Mouse (Mus musculus) midbrain, embryonic 11.5 days (tissue): ENCODE measurements at regions not wholly inside any gene's neighbourhood (a gene's known extent, or its start where the extent isn't known, plus 50 kb on each side); places are given as distances from the start of the nearest gene placed in this dataset.

ENCODE experiments used
- ATAC-seq: fragments of 200-750 bp; cut with Nextera tagmentation; 2 replicates; pipeline ENCODE4 v1.8.0; 2017; ENCODE audit warnings: moderate TSS enrichment, moderate library complexity; ENCODE audit not compliant: low FRiP score
- DNase-seq: peaks from one replicate; pipeline ENCODE4 v3.0.0; 2015; ENCODE audit warnings: low spot score; ENCODE audit errors: missing footprints
- H3K27ac ChIP-seq: fragments of 300-500 bp; sonication (generic); 2 replicates; pipeline ENCODE4 v1.5.1; 2014; ENCODE audit warnings: low read depth, low read length
- H3K27me3 ChIP-seq: fragments of 300-500 bp; sonication (generic); 2 replicates; pipeline ENCODE4 v1.6.1; 2014; ENCODE audit warnings: mild to moderate bottlenecking, low read length, moderate library complexity, mixed read lengths; ENCODE audit not compliant: control insufficient read depth, insufficient read depth
- H3K36me3 ChIP-seq: fragments of 300-500 bp; sonication (generic); 2 replicates; pipeline ENCODE4 v1.6.1; 2014; ENCODE audit warnings: mild to moderate bottlenecking, low read length, moderate library complexity, mixed read lengths; ENCODE audit not compliant: control insufficient read depth, insufficient read depth
- H3K4me1 ChIP-seq: fragments of 300-500 bp; sonication (generic); 2 replicates; pipeline ENCODE4 v1.6.1; 2014; ENCODE audit warnings: low read length; ENCODE audit not compliant: control insufficient read depth, insufficient read depth
- H3K4me2 ChIP-seq: fragments of 300-500 bp; sonication (generic); 2 replicates; pipeline ENCODE4 v1.6.1; 2014; ENCODE audit warnings: mild to moderate bottlenecking, moderate library complexity
- H3K4me3 ChIP-seq: fragments of 300-500 bp; sonication (generic); 2 replicates; pipeline ENCODE4 v1.5.1; 2014; ENCODE audit warnings: low read depth, low read length
- H3K9ac ChIP-seq: fragments of 300-500 bp; sonication (generic); 2 replicates; pipeline ENCODE4 v1.6.1; 2014; ENCODE audit warnings: low read length
- H3K9me3 ChIP-seq: fragments of 300-500 bp; sonication (generic); 2 replicates; pipeline ENCODE4 v1.6.1; 2016; ENCODE audit warnings: low read length; ENCODE audit not compliant: control insufficient read depth
- WGBS: fragments of 180-500 bp; shearing (Covaris S2); extraction: QIAGEN DNeasy Blood & Tissue Kit; methylation state at CpG from one replicate; pipeline ENCODE4 v1.1.7; 2014; 5-methylcytosine and 5-hydroxymethylcytosine counted together

- no peaks in the 10 kb centered on the region for H3K36me3 ChIP-seq
- no peak for ATAC-seq
- no peaks in the 10 kb centered on the region for H3K27me3 ChIP-seq
- 97% methylated on average over 2 of the region's 2 CpGs for WGBS
- H3K9me3 ChIP-seq: no peaks in the 10 kb centered on the region
- no peak overlapping the region for H3K27ac ChIP-seq
- no peak overlapping the region for H3K9ac ChIP-seq
- H3K4me1 ChIP-seq: no peaks in the 10 kb centered on the region
- no peak for DNase-seq
- no peak overlapping the region for H3K4me2 ChIP-seq
- H3K4me3 ChIP-seq: no peak overlapping the region
These were observed 293.5 kb upstream of the Gm12728 start for GRCm38 (mm10) chr4:105496176-105496575.

- DNase-seq: no peak
- ATAC-seq: no peak
- Histone ChIP-seq H3K9ac (no peak overlapping the region), H3K27me3 (no peaks in the 10 kb centered on the region), H3K4me3 (no peak overlapping the region), H3K27ac (no peak overlapping the region), H3K36me3 (no peaks in the 10 kb centered on the region), H3K4me2 (no peak overlapping the region), H3K9me3 (no peaks in the 10 kb centered on the region), H3K4me1 (no peaks in the 10 kb centered on the region)
- 67% methylated on average over 2 of the region's 2 CpGs for WGBS
These were observed 283.5 kb upstream of the Gm12728 start for GRCm38 (mm10) chr4:105506190-105506589.

DNA sequence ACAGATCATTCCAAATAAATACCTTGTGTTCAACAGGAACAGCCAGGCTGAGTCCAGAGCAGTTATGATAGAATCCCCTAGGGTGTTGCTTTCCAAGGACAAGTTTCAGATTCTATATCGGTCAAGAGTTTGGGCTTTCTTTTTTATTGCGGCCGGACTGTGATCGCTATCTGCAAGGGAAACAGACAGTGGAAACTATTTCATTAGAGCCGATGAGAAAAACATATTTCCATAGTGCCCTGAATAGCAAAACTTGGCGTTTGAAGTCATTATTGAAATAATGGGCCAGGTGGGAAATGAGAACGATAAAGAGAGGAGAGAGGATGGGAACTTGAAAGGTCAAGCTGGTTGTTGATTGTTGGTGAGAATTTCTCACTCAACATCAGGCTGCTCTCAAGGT, 282.4 kb upstream of the Gm12728 start:
- no peak overlapping the region for H3K27ac ChIP-seq
- no peaks in the 10 kb centered on the region for H3K36me3 ChIP-seq
- no peak for ATAC-seq
- no peaks in the 10 kb centered on the region for H3K9me3 ChIP-seq
- no peak overlapping the region for H3K4me3 ChIP-seq
- no peak overlapping the region for H3K4me2 ChIP-seq
- no peaks in the 10 kb centered on the region for H3K27me3 ChIP-seq
- H3K9ac ChIP-seq: no peak overlapping the region
- WGBS: 93% methylated on average over 7 of the region's 7 CpGs
- DNase-seq: no peak
- no peaks in the 10 kb centered on the region for H3K4me1 ChIP-seq

DNA sequence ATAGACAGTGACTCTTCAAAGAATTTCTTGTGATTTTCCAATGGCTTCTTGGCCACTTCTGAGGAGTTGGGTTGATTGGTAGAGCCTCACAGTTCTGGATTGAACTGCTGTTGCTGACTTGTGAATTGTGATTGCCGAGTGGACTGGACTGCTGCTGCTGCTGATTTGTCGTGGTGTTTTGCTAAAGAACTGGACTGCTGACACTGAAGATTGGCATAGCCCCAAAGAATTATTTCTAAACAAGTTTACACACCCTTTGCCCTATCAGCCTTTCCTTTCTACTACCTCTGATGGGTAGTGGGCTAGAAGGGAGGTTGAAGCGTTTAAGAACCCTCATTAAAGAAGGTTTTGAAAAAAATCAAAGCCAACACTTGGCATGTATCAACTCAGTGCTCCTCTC, 280.6 kb upstream of the Gm12728 start:
- WGBS: 91% methylated on average over 3 of the region's 3 CpGs
- no peak for ATAC-seq
- no peak overlapping the region for H3K4me3 ChIP-seq
- H3K27me3 ChIP-seq: no peaks in the 10 kb centered on the region
- H3K9me3 ChIP-seq: no peaks in the 10 kb centered on the region
- no peak overlapping the region for H3K27ac ChIP-seq
- H3K9ac ChIP-seq: no peak overlapping the region
- DNase-seq: no peak
- H3K4me1 ChIP-seq: no peaks in the 10 kb centered on the region
- H3K36me3 ChIP-seq: no peaks in the 10 kb centered on the region
- no peak overlapping the region for H3K4me2 ChIP-seq

GRCm38 (mm10) chr4:105510406-105510805, 279.3 kb upstream of the Gm12728 start:
- H3K4me1 ChIP-seq: no peaks in the 10 kb centered on the region
- H3K9ac ChIP-seq: no peak overlapping the region
- 71% methylated on average over 1 of the region's 1 CpGs for WGBS
- no peak overlapping the region for H3K4me3 ChIP-seq
- no peak overlapping the region for H3K4me2 ChIP-seq
- ATAC-seq (no peak), DNase-seq (no peak)
- H3K9me3 ChIP-seq: no peaks in the 10 kb centered on the region
- no peaks in the 10 kb centered on the region for H3K36me3 ChIP-seq
- H3K27ac ChIP-seq: no peak overlapping the region
- no peaks in the 10 kb centered on the region for H3K27me3 ChIP-seq

DNA sequence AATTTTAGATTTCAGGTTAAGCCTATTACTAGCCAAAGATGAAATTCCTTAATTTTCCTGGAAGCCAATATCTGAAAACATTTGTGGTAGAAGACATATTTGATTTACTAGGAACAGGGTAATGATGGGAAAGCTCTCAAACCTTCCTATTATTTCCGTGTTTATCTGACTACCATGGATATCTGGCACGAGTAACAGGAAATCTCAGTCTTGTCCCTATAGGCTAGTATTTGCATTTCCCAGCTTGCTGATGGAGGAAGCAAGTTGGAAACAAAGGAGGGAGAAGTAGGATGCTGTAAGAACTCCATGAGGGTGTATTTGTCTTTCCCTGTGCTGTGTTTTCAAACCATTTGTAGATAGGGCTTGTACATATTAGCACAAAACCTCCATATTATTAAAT, 264.5 kb upstream of the Gm12728 start:
- no peak for DNase-seq
- Histone ChIP-seq H3K9ac (no peak overlapping the region), H3K27ac (no peak overlapping the region), H3K27me3 (no peaks in the 10 kb centered on the region), H3K4me3 (no peak overlapping the region), H3K36me3 (no peaks in the 10 kb centered on the region), H3K4me1 (no peaks in the 10 kb centered on the region), H3K9me3 (no peaks in the 10 kb centered on the region), H3K4me2 (no peak overlapping the region)
- 77% methylated on average over 2 of the region's 2 CpGs for WGBS
- ATAC-seq: no peak

GRCm38 (mm10) chr4:105526755-105527154, 262.9 kb upstream of the Gm12728 start:
- Histone ChIP-seq H3K36me3 (no peaks in the 10 kb centered on the region), H3K9me3 (no peaks in the 10 kb centered on the region), H3K4me2 (no peak overlapping the region), H3K9ac (no peak overlapping the region), H3K4me1 (no peaks in the 10 kb centered on the region), H3K27me3 (no peaks in the 10 kb centered on the region), H3K4me3 (no peak overlapping the region), H3K27ac (no peak overlapping the region)
- no peak for DNase-seq
- 94% methylated on average over 7 of the region's 7 CpGs for WGBS
- ATAC-seq: no peak

DNA sequence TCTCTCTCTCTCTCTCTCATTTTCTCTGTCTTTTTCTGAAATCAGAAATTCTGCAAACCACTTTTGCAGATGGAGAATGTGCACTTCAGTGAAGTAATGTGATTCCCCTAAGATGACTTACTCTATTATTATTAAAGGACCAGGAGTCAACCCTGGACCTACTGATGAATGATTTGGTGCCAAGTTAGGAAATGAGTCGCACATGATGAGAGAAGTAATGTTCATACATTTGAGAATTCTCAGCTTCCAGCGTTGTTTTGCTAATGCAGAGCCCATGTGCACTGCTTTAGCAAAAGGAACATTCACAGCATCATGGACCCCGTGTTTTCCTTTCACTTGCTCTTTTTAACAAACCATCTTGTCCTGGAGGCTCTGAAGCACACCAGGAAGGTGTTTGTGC, 262.4 kb upstream of the Gm12728 start:
- H3K27ac ChIP-seq: no peak overlapping the region
- H3K9me3 ChIP-seq: no peaks in the 10 kb centered on the region
- ATAC-seq (no peak), DNase-seq (no peak)
- no peaks in the 10 kb centered on the region for H3K36me3 ChIP-seq
- no peaks in the 10 kb centered on the region for H3K27me3 ChIP-seq
- no peak overlapping the region for H3K4me3 ChIP-seq
- H3K9ac ChIP-seq: no peak overlapping the region
- 92% methylated on average over 3 of the region's 3 CpGs for WGBS
- no peaks in the 10 kb centered on the region for H3K4me1 ChIP-seq
- no peak overlapping the region for H3K4me2 ChIP-seq

DNA sequence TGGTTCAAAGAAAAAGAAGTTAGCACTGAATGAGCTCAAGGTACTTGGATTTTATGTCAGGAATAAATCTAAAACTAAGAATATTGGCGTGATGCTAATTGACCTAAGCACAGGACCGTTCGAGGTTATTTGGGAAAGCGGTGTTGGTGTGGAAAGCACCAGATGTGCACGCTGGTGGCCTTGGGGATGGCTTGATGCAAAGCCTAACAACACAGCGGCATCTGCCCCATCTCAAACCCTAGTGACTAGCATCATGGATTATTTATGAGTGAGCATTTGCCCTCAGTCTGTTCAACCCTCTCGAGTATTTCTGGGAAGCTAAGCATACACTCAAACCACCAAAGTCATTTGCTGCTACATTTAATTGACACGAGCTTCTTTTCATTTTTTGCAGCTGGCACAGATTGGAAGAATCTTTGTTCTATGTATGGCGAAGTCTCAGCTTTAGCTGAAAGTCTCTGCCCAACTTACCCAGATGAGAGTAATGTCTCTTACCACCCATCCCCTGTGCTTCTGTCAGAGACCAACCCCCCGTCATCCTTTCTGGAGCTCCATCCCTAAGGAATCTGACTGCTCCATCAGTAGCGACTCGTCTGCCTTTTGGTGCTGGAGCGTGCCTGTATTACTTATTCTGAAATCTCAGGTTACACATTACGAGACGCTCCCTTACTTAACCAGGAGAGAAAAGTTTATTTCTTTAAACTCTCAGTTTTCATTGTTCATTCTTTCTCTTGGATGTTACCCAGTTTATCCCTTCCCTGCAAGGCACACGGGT, 257.8 kb upstream of the Gm12728 start:
- H3K4me1 ChIP-seq: no peaks in the 10 kb centered on the region
- ATAC-seq (no peak; the same call in 1 of the 2 replicates), DNase-seq (no peak)
- H3K9ac ChIP-seq: no peak overlapping the region
- no peak overlapping the region for H3K4me2 ChIP-seq
- no peaks in the 10 kb centered on the region for H3K36me3 ChIP-seq
- no peaks in the 10 kb centered on the region for H3K9me3 ChIP-seq
- no peak overlapping the region for H3K27ac ChIP-seq
- no peak overlapping the region for H3K4me3 ChIP-seq
- 77% methylated on average over 16 of the region's 16 CpGs for WGBS
- H3K27me3 ChIP-seq: no peaks in the 10 kb centered on the region
